Mouse (Mus musculus): ENCODE results near the gene Map3k1. TPM values are rescaled to one million over a fixed set of nuclear protein-coding genes. Genes with fewer than 3 reads are reported as not detected.
A peak's percentile ranks its signal among the peaks of the same experiment; 100 is the strongest.

Map3k1 gene
- 10 to 100 TPM in 1 of 2 experiments, 1 to 10 TPM in 1; 8.8 to 10.3 TPM for total RNA-seq (2021)

DNA sequence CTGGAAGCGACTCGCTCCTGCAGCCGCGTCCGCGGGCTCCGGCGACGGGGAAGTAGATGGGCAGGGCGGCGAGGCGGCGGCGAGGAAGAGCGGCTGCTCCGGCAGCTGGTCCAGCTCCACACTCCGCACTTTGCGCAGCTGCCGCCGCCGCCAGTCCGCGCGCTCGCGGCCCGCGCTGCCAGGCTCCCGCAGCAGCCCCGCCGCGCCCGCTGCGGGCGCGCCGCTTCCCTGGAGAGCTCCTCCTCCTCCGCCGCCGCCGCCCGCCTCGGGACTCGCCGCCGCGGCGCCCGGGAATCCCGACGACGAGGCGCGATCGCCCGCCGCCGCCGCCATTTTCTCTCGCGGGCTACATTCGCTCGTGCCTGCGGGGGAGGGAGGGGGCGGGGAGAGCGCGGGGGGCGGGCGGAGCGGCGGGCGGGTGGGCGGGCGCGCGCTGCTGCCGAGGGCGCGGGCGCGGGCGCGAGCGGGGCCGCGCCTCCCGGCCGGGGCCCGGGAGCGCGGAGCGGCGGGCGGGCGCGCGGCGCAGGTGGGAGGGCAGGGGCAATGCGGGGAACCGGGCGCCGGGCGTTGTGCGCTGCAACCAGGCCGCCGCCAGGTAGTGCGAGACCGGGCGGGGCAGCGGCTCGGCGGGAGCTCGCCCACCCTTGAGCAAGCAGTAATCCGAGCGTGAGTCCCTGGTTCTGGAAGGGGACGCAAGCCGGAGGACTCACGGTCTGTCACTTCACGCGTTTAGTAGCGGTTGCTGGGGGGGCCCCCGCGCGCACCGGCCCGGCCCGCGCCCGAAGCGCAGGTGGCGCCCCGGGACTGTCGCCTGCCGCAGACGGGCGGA, at the start of gene Map3k1:
Map3k1 (minus strand) TSS at position 357 of the 829 bp plus-strand sequence.
- intact Hi-C loops (cut with DNase I) = loop anchor here (5.0 kb wide), 3 partner anchors 93 to 388 kb away; no protein-coding TSS in a partner anchor

DNA sequence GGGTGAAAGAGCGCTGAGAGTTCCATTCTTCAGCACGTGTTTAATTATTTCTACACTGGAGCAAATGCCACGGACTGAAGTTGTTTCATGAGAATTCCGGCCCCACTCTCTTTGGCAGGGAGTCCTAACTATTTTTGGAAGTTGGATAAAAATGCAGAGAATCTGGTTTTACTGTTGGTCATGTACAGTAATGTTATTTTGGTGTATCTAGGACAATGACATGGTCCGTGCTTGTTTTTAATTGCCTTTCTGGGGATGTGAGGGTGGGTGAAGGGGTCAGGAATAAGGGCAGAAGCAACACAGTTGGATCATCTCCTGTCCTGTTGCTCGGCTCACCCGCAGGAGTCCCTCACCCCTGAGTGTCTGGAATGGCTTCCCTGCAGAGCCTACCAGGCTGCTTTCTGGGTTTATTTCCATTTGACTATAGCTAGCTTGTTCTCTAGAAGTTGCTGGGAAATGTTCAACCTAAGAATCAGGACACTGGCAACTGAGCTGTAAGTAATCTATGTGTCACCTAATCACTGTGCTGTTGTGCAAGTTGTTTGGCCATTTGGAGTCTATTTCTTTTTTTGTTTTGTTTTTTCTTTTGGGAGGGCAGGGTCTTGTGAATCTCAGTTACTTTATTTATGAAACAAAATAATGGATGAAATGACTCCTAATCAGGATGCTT, 48.1 kb upstream of the Map3k1 start:
- DNase-seq (ENCODE audit: low spot score in 2 of 2) = no peak
- intact Hi-C loops (cut with DNase I) = no loop called here

More for the DNA sequence above, at the start of gene Map3k1:
- DNase-seq (ENCODE audit: low spot score in 2 of 2) = peak; percentile 69 to 77

DNA sequence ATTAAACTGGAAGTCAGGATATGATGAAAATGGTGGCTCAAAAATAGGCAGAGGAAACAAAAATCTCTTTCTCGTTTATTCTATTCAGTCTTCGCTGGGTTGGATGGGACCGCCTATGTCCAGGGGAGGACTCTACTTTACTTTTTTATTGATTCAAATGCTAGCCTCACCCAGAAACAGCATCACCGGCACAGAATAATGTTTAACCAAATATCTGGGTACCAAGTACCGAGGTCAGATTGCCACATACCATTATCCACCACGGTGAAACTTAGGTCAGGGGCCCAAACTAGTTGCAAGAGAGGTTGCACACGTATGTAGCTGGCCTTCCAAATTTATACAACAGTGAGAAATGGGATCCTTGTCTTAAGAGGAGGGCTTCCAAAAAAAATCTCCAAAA, 47.4 kb upstream of the Map3k1 start:
- DNase-seq (ENCODE audit: low spot score in 2 of 2) = no peak
- intact Hi-C loops (cut with DNase I) = no loop called here

DNA sequence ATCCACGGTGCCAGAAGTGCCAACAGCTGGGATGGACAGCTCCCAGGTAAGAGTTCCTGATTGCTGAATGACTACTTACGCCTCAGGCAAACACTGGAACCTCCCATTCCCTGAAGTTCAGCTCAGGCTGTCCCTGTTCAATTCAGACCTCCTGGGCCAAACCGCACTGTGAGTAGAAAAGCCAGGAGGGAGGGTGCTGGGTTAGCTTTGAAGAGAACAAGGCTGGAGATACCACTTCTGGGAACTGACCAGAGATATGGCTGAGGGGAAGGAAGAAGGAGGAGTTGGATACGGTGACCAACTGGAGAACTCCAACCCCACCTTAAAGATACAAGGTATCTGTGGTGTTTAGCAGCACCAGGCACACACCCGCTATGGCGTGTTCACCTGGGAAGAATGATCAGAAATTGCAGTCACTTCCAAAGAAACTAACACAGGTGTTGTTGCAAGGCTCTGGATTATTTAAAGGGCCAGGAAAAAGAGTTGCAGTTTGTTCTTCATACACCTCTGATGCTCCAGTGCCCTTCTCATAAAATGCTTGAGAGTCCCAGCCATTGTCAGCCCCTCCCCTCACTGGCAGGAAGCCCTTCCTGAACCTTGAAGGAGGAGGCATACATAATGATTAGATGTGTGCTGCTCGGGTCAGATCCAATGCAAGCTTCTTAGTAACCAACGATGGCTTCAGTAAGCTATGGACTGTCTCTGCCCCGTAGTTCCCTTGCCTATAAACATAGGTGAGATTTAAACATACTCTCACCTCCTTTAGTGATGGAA, 43.8 kb upstream of the Map3k1 start:
- intact Hi-C loops (cut with DNase I) = no loop called here
- no peak for DNase-seq (ENCODE audit: low spot score in 2 of 2)

DNA sequence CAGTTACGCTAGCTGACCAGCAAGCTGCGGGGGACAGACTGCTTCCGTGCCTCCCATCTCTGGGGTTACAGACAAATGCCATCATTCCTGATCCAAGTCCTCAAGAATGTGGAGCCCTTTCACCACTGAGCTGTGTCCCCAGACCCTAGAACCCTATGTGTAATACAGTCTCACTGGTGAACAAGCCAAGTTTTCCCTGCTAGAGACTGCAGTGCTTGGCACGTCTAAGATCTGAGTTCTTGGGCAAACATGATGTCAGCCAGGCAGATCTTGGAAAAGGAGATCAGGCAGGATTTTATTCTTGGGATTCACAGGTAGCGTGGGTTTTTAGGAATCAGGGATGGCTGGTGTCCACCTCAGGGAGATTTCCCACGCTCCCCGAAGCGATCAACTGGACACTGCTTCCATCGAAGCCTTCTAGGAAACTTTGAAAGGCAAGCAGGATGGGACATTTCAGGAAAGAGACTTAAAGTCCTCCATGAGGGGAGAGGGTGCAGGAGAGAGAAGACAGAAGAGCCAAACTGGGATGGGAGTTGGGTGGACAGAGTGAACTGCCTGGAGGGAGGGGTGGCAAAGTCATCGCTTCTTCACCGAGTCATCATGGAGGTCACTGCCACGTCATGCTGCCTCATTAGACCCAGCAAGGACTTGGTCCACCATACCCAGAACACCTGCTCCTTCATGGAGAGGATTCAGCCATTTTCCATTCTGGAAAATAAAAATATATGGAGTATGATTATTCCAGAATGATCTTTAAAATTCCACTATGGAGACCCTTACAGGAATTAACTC, 41.4 kb upstream of the Map3k1 start:
- DNase-seq (ENCODE audit: low spot score in 2 of 2) = no peak
- intact Hi-C loops (cut with DNase I) = no loop called here

- no peak for DNase-seq (ENCODE audit: low spot score in 2 of 2)
- intact Hi-C loops (cut with DNase I) = no loop called here
Measured at GRCm38 (mm10) chr13:111845471-111845870, 36.7 kb upstream of the Map3k1 start.

DNA sequence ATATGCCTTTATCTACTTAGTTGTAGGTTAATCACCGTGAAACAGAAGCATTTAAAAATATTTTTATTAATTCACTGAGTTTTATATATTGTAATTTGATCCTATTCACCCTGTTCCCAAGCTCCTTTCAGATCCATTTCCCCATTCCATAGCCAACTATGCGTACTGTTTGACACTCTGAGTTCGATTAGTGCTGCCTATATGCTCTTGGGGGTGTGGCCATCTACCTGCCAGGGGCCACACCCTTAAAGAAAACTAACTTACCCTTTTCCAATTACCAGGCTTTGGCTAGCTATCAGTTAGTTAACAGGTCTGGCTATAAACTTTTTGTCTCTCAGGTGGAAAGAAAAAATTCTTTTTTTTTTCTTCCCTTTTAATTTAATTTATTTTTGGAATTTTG, 35.5 kb upstream of the Map3k1 start:
- intact Hi-C loops (cut with DNase I) = no loop called here
- DNase-seq (ENCODE audit: low spot score in 2 of 2) = no peak

GRCm38 (mm10) chr13:111835787-111836186, 27.0 kb upstream of the Map3k1 start:
- intact Hi-C loops (cut with DNase I) = no loop called here
- DNase-seq (ENCODE audit: low spot score in 2 of 2) = no peak

DNA sequence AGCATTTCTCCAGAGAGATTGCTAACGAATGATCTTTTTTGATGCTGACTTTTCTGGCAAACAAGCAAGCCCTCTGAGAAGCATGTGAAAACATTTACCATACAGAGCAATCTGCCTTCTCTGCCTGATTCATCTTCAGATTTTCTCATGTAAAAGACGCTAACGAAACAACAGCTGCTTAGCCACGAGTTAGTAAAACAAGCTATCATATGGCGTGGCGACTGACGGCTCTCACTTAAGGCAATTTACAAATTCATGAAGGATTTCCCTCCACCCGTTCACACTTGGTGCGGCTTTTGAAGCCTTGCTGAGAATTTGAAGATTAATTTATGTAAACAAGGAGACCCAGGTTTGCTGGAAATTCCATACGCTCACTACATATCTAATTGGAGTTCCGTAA, 25.8 kb upstream of the Map3k1 start:
- intact Hi-C loops (cut with DNase I) = no loop called here
- peak; percentile 3 to 20 for DNase-seq (ENCODE audit: low spot score in 2 of 2)

DNA sequence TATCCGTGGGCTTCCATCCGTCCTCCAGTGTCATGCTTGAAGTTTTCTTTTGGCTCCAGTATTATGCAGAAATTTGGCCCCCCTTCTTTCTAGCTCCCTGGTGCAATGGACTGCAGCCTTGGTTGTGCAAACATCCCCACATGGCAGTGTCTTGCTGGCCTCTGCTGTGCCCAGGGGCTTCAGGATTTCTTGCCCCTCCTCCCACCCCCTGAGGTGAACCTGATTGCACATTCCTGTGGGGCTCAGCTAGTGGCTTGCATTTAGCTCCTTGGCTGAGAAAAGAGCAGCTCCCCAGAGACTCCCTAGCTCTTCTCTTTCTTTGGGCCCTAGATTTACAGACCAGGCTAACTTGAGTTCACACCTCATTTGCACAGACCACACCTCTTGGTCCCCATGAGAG, 20.7 kb upstream of the Map3k1 start:
- DNase-seq (ENCODE audit: low spot score in 2 of 2) = no peak
- intact Hi-C loops (cut with DNase I) = no loop called here

GRCm38 (mm10) chr13:111827481-111827880, 18.7 kb upstream of the Map3k1 start:
- DNase-seq (ENCODE audit: low spot score in 2 of 2) = no peak
- intact Hi-C loops (cut with DNase I) = no loop called here

GRCm38 (mm10) chr13:111824178-111824577, 15.4 kb upstream of the Map3k1 start:
- intact Hi-C loops (cut with DNase I) = no loop called here
- no peak for DNase-seq (ENCODE audit: low spot score in 2 of 2)

- DNase-seq (ENCODE audit: low spot score in 2 of 2) = no peak
- intact Hi-C loops (cut with DNase I) = no loop called here
Measured at GRCm38 (mm10) chr13:111821727-111822375, 13.1 kb upstream of the Map3k1 start.

GRCm38 (mm10) chr13:111819618-111820385, 11.0 kb upstream of the Map3k1 start:
- DNase-seq (ENCODE audit: low spot score in 2 of 2) = no peak
- intact Hi-C loops (cut with DNase I) = no loop called here

- DNase-seq (ENCODE audit: low spot score in 2 of 2) = no peak
- intact Hi-C loops (cut with DNase I) = no loop called here
Measured at GRCm38 (mm10) chr13:111819106-111819505, 10.3 kb upstream of the Map3k1 start.

DNA sequence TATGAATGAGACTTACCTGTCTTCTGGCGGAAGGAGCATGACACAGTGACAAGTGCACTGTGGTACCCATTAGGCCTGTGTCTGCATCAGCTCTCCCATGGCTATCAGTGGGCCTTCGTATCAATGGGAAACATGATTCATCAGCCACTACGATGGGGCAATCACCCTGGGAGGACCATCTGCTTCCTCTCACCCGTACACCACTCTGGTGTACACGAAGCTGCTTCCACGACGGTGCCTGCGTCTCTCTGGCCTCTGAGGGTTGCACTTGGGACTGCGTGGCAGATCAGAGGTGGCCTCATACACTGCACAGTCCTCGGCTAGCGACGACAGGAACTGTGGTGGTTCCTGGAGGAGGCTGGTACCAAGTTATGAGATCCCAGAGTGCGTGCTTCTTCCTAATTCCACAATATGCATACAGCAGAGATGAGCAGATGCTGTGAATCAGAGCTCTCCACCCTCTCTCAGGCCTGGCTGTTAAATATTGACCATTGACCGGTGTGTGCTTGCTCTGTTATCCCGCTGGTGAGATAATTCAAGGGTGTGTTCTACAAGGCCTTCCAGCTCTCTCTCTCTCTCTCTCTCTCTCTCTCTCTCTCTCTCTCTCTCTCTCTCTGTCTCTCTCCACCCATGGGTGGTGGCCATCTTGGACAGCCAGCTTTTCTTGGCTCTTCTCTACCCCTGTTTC, 9.6 kb upstream of the Map3k1 start:
- intact Hi-C loops (cut with DNase I) = no loop called here
- DNase-seq (ENCODE audit: low spot score in 2 of 2) = no peak

- DNase-seq (ENCODE audit: low spot score in 2 of 2) = no peak
- intact Hi-C loops (cut with DNase I) = no loop called here
Measured at GRCm38 (mm10) chr13:111817773-111818172, 9.0 kb upstream of the Map3k1 start.

GRCm38 (mm10) chr13:111816431-111816830, 7.6 kb upstream of the Map3k1 start:
- DNase-seq (ENCODE audit: low spot score in 2 of 2) = no peak
- intact Hi-C loops (cut with DNase I) = no loop called here
